Mouse (Mus musculus): ENCODE results near the gene Cd4.
A peak's percentile ranks its signal among the peaks of the same experiment; 100 is the strongest.

- no peak for TF ChIP-seq CTCF (IDR thresholded peaks at IDR 0.05; ENCODE audit: control insufficient read depth, insufficient read depth, insufficient read length)
- TF ChIP-seq MYOG (IDR thresholded peaks at IDR 0.05; ENCODE audit: control insufficient read depth, extremely low read depth, insufficient read length): no peak
- TF ChIP-seq MYOD1 (IDR thresholded peaks at IDR 0.05; ENCODE audit: control insufficient read depth, insufficient read length, low read depth): peak; percentile 25
- TF ChIP-seq CEBPB (IDR thresholded peaks at IDR 0.05; ENCODE audit: low read depth): no peak
- TF ChIP-seq MAX (IDR thresholded peaks at IDR 0.05): no peak
These were observed 8.6 kb downstream of the Cd4 start for GRCm38 (mm10) chr6:124879390-124879789.
